Mouse (Mus musculus): Measurements from ENCODE around the gene Bhlha9. TPM values are rescaled to one million over a fixed set of nuclear protein-coding genes. Genes with fewer than 3 reads are reported as not detected.

The Bhlha9 gene
- total and polyA plus RNA-seq, 3 experiments, result not detected

DNA sequence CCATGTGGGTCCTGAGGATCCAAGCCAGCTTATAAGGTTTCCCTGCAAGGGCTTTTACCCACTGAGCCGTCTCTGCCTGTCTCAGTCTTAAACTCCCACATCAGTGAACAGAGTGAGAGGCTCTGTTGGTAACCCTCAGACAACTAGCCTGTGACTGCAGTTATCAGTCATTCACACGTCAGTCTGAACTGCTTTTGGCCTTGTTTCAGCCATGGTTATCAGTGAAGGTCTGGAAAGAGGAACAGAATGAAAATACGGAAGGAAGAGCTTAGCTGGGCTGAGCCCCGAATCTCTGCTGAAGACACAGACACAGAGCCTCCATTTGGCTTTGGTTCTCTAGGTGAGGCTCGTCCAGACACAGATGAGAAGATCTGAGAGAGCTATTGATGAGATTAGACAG lies 43.7 kb upstream of the Bhlha9 start:
- peak overlapping the region; percentile 6; the same call in 1 of the 2 replicates for H3K27ac ChIP-seq (ENCODE audit: control insufficient read depth, low read depth, low read length)
- H3K36me3 ChIP-seq (ENCODE audit: control insufficient read depth in 1 of 2, insufficient read depth in 2 of 2, low read length in 2 of 2), result peaks cover 0 to 11% of the 10 kb centered on the region in 2 experiments; a peak in 2 of 4 replicates
- TF ChIP-seq MAX (IDR thresholded peaks at IDR 0.05; ENCODE audit: low read length) (no peak), NELFE (IDR thresholded peaks at IDR 0.05; ENCODE audit: low read depth, low read length) (no peak), MAFK (IDR thresholded peaks at IDR 0.05; ENCODE audit: borderline replicate concordance, low read depth, low read length) (no peak), TCF12 (IDR thresholded peaks at IDR 0.05; ENCODE audit: low read depth, low read length) (peak; percentile 92), BHLHE40 (IDR thresholded peaks at IDR 0.05; ENCODE audit: borderline replicate concordance, low read depth, low read length) (peak; percentile 59; the same call in 1 of the 2 replicates), ELF1 (IDR thresholded peaks at IDR 0.05; ENCODE audit: low read depth, low read length) (peak; percentile 72; the same call in 1 of the 2 replicates), ZMIZ1 (IDR thresholded peaks at IDR 0.05; ENCODE audit: low read depth, low read length) (no peak), RCOR1 (IDR thresholded peaks at IDR 0.05; ENCODE audit: low read depth, low read length) (peak; percentile 99), MYB (IDR thresholded peaks at IDR 0.05; ENCODE audit: low read depth, low read length) (no peak), EP300 (IDR thresholded peaks at IDR 0.05; ENCODE audit: low read depth in 1 of 2, low read length in 2 of 2) (peak; percentile 93 to 99), MYC (IDR thresholded peaks at IDR 0.05; ENCODE audit: low read depth, low read length) (0 out of 2 replicates have a peak, but pooled peaks have one; percentile 23), ETS1 (IDR thresholded peaks at IDR 0.05; ENCODE audit: low read depth, low read length) (peak; percentile 90), POLR2AphosphoS5 (IDR thresholded peaks at IDR 0.05; ENCODE audit: borderline replicate concordance, low read depth, low read length) (no peak), ZKSCAN1 (IDR thresholded peaks at IDR 0.05; ENCODE audit: low read depth, low read length) (no peak), HCFC1 (IDR thresholded peaks at IDR 0.05; ENCODE audit: low read depth, low read length) (no peak), SIN3A (IDR thresholded peaks at IDR 0.05; ENCODE audit: low read length) (peak; percentile 82), JUND (IDR thresholded peaks at IDR 0.05; ENCODE audit: low read depth, low read length) (no peak), RAD21 (IDR thresholded peaks at IDR 0.05; ENCODE audit: low read depth, low read length) (no peak), TAL1 (IDR thresholded peaks at IDR 0.05; ENCODE audit: low read length) (peak; percentile 56), TBP (IDR thresholded peaks at IDR 0.05; ENCODE audit: low read depth, low read length) (peak; percentile 76), UBTF (IDR thresholded peaks at IDR 0.05; ENCODE audit: borderline replicate concordance, insufficient read depth, low read depth, low read length) (no peak), MAZ (IDR thresholded peaks at IDR 0.05; ENCODE audit: low read depth, low read length) (no peak), GATA1 (IDR thresholded peaks at IDR 0.05; ENCODE audit: low read depth, low read length) (peak; percentile 99), POLR2AphosphoS2 (IDR thresholded peaks at IDR 0.05; ENCODE audit: low read length) (no peak)
- H3K4me1 ChIP-seq (ENCODE audit: control insufficient read depth in 1 of 2, insufficient read depth in 2 of 2, low read length in 2 of 2), result peaks cover 0 to 11% of the 10 kb centered on the region in 2 experiments; a peak in 2 of 4 replicates
- peak; percentile 97 for DNase-seq (ENCODE audit: low read depth, low spot score)
- no peak overlapping the region for H3K4me3 ChIP-seq (ENCODE audit: control insufficient read depth in 1 of 2, insufficient read depth in 1 of 2, low read depth in 2 of 2, low read length in 2 of 2)
- H3K27me3 ChIP-seq (ENCODE audit: control insufficient read depth in 1 of 2, insufficient read depth in 2 of 2, low read length in 2 of 2), result no peaks in the 10 kb centered on the region
- H3K9ac ChIP-seq (ENCODE audit: control insufficient read depth, low read depth, low read length, poor library complexity, severe bottlenecking), result no peak overlapping the region
- H3K9me3 ChIP-seq (replicated peaks; ENCODE audit: insufficient read depth, low read length), result no peaks in the 10 kb centered on the region
- no peaks in the 10 kb centered on the region for H3K79me2 ChIP-seq (ENCODE audit: control insufficient read depth, insufficient read depth, low read length, poor library complexity)

Measured in MEL (cell line).